In the genomic region with DNA sequence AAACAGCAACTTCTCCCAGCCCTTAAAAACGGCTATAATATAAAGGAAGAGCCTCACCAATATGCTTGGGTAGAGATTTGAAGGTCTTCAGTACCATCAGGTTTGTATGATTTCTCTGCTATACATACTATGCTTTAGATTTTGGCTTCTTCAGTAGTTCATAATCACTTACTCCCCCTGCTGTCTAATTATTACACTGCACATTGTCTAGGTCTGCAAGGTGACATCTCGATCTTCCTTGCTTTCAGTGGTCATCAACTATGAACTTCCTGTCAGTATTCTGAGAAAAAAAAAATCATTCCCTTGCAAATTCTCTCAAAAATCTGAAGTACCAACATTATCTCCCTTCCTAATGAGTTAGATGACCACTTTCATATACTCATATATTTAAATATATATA, we compare ENCODE assay signal across 13 mouse cellular contexts.
DNase-seq lines count a peak whose midpoint lies in the region; ATAC-seq and TF ChIP-seq lines count a peak whose summit lies in the region.
"Had no signal": no experiment of that assay in that cellular context is flagged by ENCODE, and none has a peak within 500 bp of the region (broad histone marks: within the 10 kb centered on the region; RNA-seq: fewer than 3 reads in every experiment).

No protein-coding gene starts in this region.

- DNase-seq in forebrain, postnatal 0 days = no peak
- no peak for DNase-seq in lung, postnatal 0 days (ENCODE audit: low spot score)
- DNase-seq in lung, postnatal 25 days (ENCODE audit: low spot score) = no peak
- DNase-seq in ZHBTc4 (ENCODE audit: low read depth, low spot score) = peak; percentile 23
- DNase-seq in retina, embryonic 14.5 days (ENCODE audit: low spot score) = peak; percentile 47
- DNase-seq in c-Kit-positive CD71-positive TER-119-positive erythroid progenitor cells, embryonic 14.5 days (ENCODE audit: low spot score) = no peak
- no peak for DNase-seq in cerebellum, postnatal 4 days (ENCODE audit: low spot score in 2 of 2)
- DNase-seq: heart, adult 18-20 months; lung, adult 18-20 months; right cerebral cortex, postnatal 4 days; thymus, adult 18-20 months had no signal

- H3K27ac ChIP-seq in forebrain, postnatal 0 days (ENCODE audit: low read depth, low read length) = no peak overlapping the region
- no peak overlapping the region for H3K27ac ChIP-seq in forebrain, embryonic 13.5 days
- H3K27ac ChIP-seq in lung, postnatal 0 days (ENCODE audit: low read length) = no peak overlapping the region

- no peaks in the 10 kb centered on the region for H3K36me3 ChIP-seq in forebrain, postnatal 0 days (ENCODE audit: insufficient read depth)
- H3K36me3 ChIP-seq in forebrain, embryonic 13.5 days (ENCODE audit: poor library complexity, severe bottlenecking) = no peaks in the 10 kb centered on the region
- no peaks in the 10 kb centered on the region for H3K36me3 ChIP-seq in lung, postnatal 0 days (ENCODE audit: insufficient read depth, low read length)

- TF ChIP-seq CTCF in forebrain, postnatal 0 days (IDR thresholded peaks at IDR 0.05; ENCODE audit: low read depth) = peak; percentile 16; the same call in 1 of the 2 replicates
- peak; percentile 41 for TF ChIP-seq CTCF in lung, postnatal 0 days (IDR thresholded peaks at IDR 0.05)

- H3K4me1 ChIP-seq in forebrain, postnatal 0 days (ENCODE audit: insufficient read depth) = no peaks in the 10 kb centered on the region
- H3K4me1 ChIP-seq in forebrain, embryonic 13.5 days = no peaks in the 10 kb centered on the region
- H3K4me1 ChIP-seq in lung, postnatal 0 days (ENCODE audit: insufficient read depth, low read depth, low read length) = no peaks in the 10 kb centered on the region

- 71% methylated on average over 2 of the region's 2 CpGs for WGBS in forebrain, postnatal 0 days
- WGBS in forebrain, embryonic 13.5 days = 80% methylated on average over 2 of the region's 2 CpGs
- 70% methylated on average over 2 of the region's 2 CpGs for WGBS in lung, postnatal 0 days

- no peak overlapping the region for H3K4me3 ChIP-seq in forebrain, postnatal 0 days (ENCODE audit: low read depth, low read length)
- H3K4me3 ChIP-seq in forebrain, embryonic 13.5 days = no peak overlapping the region
- no peak overlapping the region for H3K4me3 ChIP-seq in lung, postnatal 0 days (ENCODE audit: low read depth, low read length)

- no peaks in the 10 kb centered on the region for H3K9me3 ChIP-seq in forebrain, postnatal 0 days (ENCODE audit: low read length)
- H3K9me3 ChIP-seq in forebrain, embryonic 13.5 days (replicated peaks) = no peaks in the 10 kb centered on the region
- no peaks in the 10 kb centered on the region for H3K9me3 ChIP-seq in lung, postnatal 0 days (ENCODE audit: low read length)

- H3K4me2 ChIP-seq in forebrain, postnatal 0 days (ENCODE audit: low read depth) = no peak overlapping the region
- H3K4me2 ChIP-seq in forebrain, embryonic 13.5 days = no peak overlapping the region
- no peak overlapping the region for H3K4me2 ChIP-seq in lung, postnatal 0 days (replicated peaks; ENCODE audit: low read depth, low read length)

- no peaks in the 10 kb centered on the region for H3K27me3 ChIP-seq in forebrain, postnatal 0 days (ENCODE audit: insufficient read depth, low read length)
- H3K27me3 ChIP-seq in forebrain, embryonic 13.5 days = 0 out of 2 replicates have a peak, but pooled peaks cover 4% of the 10 kb centered on the region
- no peaks in the 10 kb centered on the region for H3K27me3 ChIP-seq in lung, postnatal 0 days (replicated peaks; ENCODE audit: insufficient read depth, low read length)

- no peak overlapping the region for H3K9ac ChIP-seq in forebrain, postnatal 0 days
- no peak overlapping the region for H3K9ac ChIP-seq in forebrain, embryonic 13.5 days
- no peak overlapping the region for H3K9ac ChIP-seq in lung, postnatal 0 days (replicated peaks; ENCODE audit: low read depth)

- TF ChIP-seq EP300 in lung, postnatal 0 days (IDR thresholded peaks at IDR 0.05) = no peak

- no peak for ATAC-seq in forebrain, postnatal 0 days
- ATAC-seq in forebrain, embryonic 13.5 days = no peak
- ATAC-seq in lung, postnatal 0 days = no peak
- ATAC-seq: intestine, embryonic 16.5 days had no signal

Comparison
In these comparisons a context has a peak if more than half of its experiments do, and no peak if none do; other contexts are left out.
1. DNase-seq: peak in ZHBTc4 (single experiment) and retina, embryonic 14.5 days (single experiment); none in forebrain, postnatal 0 days (single experiment), lung, postnatal 0 days (single experiment), lung, postnatal 25 days (single experiment), c-Kit-positive CD71-positive TER-119-positive erythroid progenitor cells, embryonic 14.5 days (single experiment) and cerebellum, postnatal 4 days (0 of 2).